Mouse (Mus musculus) thymus, adult 2 months (tissue): ENCODE results near the gene Pygm.

Experiments
- CTCF ChIP-seq: fragments of 200-500 bp; IDR thresholded peaks from 2 replicates; pipeline ENCODE4 v1.5.1; 2012; ENCODE audit warnings: mild to moderate bottlenecking, control low read depth, low read length, moderate library complexity, borderline replicate concordance; ENCODE audit not compliant: control insufficient read depth, poor library complexity, insufficient read depth; ENCODE audit errors: extremely low read depth
- POLR2A ChIP-seq: fragments of 200-500 bp; IDR thresholded peaks from 2 replicates; pipeline ENCODE4 v1.6.1; 2012; ENCODE audit warnings: mild to moderate bottlenecking, low read length, control low read depth, moderate library complexity; ENCODE audit not compliant: control insufficient read depth, poor library complexity, insufficient read depth; ENCODE audit errors: extremely low read depth

DNA sequence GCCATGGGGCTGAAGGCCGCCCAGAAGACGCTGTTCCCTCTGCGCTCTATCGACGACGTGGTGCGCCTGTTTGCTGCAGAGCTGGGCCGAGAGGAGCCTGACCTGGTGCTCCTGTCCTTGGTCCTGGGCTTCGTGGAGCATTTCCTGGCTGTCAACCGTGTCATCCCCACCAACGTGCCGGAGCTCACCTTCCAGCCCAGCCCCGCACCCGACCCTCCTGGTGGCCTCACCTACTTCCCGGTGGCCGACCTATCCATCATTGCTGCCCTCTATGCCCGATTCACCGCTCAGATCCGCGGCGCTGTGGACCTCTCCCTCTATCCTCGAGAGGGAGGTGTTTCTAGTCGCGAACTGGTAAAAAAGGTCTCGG lies 48.8 kb upstream of the Pygm start:
- TF ChIP-seq POLR2A (no peak), CTCF (no peak)
